Mouse (Mus musculus) liver, postnatal 0 days (tissue): Measurements from ENCODE around the gene Nkx6-2. TPM values are rescaled to one million over a fixed set of nuclear protein-coding genes. Genes with fewer than 3 reads are reported as not detected.

ENCODE experiments used
- ATAC-seq: fragments of 200-750 bp; cut with Nextera tagmentation; 2 replicates; pipeline ENCODE4 v1.8.0; 2017; ENCODE audit warnings: mild to moderate bottlenecking, moderate library complexity
- DNase-seq: peaks from one replicate; pipeline ENCODE4 v3.0.0-alpha.2; 2016
- H3K27ac ChIP-seq: fragments of 300-500 bp; sonication (generic); 2 replicates; pipeline ENCODE4 v1.5.1; 2014; ENCODE audit warnings: antibody characterized with exemption, moderate library complexity, mild to moderate bottlenecking, low read depth
- H3K27me3 ChIP-seq: fragments of 300-500 bp; sonication (generic); 2 replicates; pipeline ENCODE4 v1.6.1; 2014; ENCODE audit warnings: low read length, control low read depth, mixed read lengths; ENCODE audit not compliant: insufficient read depth
- H3K36me3 ChIP-seq: fragments of 300-500 bp; sonication (generic); replicated peaks from 2 replicates; pipeline ENCODE4 v1.6.1; 2014; ENCODE audit warnings: mild to moderate bottlenecking, control low read depth, low read length, moderate library complexity, mixed read lengths; ENCODE audit not compliant: insufficient read depth
- H3K4me1 ChIP-seq: fragments of 300-500 bp; sonication (generic); 2 replicates; pipeline ENCODE4 v1.6.1; 2014; ENCODE audit warnings: antibody characterized with exemption, mild to moderate bottlenecking, control low read depth; ENCODE audit not compliant: insufficient read depth
- H3K4me2 ChIP-seq: fragments of 300-500 bp; sonication (generic); 2 replicates; pipeline ENCODE4 v1.6.1; 2014; ENCODE audit warnings: low read depth, mild to moderate bottlenecking, low read length, moderate library complexity, mixed read lengths
- H3K4me3 ChIP-seq: fragments of 300-500 bp; sonication (generic); 2 replicates; pipeline ENCODE4 v1.5.1; 2014; ENCODE audit warnings: low read depth, low read length
- H3K9ac ChIP-seq: fragments of 300-500 bp; sonication (generic); replicated peaks from 2 replicates; pipeline ENCODE4 v1.6.1; 2014; ENCODE audit warnings: mild to moderate bottlenecking, moderate library complexity
- H3K9me3 ChIP-seq: fragments of 300-500 bp; sonication (generic); 2 replicates; pipeline ENCODE4 v1.6.1; 2016; ENCODE audit warnings: mild to moderate bottlenecking, control low read depth, low read length, mixed read lengths
- CTCF ChIP-seq: sonication (generic); IDR thresholded peaks from 2 replicates; pipeline ENCODE4 v1.5.1; 2016; ENCODE audit warnings: antibody characterized with exemption, low read depth
- EP300 ChIP-seq: IDR thresholded peaks from 2 replicates; pipeline ENCODE4 v1.6.1; 2016; ENCODE audit warnings: antibody characterized with exemption, low read depth, mild to moderate bottlenecking
- WGBS: fragments of 180-500 bp; shearing (Covaris S2); extraction: QIAGEN DNeasy Blood & Tissue Kit; methylation state at CpG from one replicate; pipeline ENCODE4 v1.1.7; 2014; ENCODE audit not compliant: insufficient replicate concordance; 5-methylcytosine and 5-hydroxymethylcytosine counted together
- polyA plus RNA-seq: library from polyadenylated mRNA; unstranded; fragments of >200 nt; fragmentation: Nextera tagmentation; extraction: Ambion mirVana; gene quantifications from 2 replicates; pipeline ENCODE4 v1.2.1, GENCODE M21; 2015

Nkx6-2 gene
- polyA plus RNA-seq, 1 experiment from 2014 or later: not detected

DNA sequence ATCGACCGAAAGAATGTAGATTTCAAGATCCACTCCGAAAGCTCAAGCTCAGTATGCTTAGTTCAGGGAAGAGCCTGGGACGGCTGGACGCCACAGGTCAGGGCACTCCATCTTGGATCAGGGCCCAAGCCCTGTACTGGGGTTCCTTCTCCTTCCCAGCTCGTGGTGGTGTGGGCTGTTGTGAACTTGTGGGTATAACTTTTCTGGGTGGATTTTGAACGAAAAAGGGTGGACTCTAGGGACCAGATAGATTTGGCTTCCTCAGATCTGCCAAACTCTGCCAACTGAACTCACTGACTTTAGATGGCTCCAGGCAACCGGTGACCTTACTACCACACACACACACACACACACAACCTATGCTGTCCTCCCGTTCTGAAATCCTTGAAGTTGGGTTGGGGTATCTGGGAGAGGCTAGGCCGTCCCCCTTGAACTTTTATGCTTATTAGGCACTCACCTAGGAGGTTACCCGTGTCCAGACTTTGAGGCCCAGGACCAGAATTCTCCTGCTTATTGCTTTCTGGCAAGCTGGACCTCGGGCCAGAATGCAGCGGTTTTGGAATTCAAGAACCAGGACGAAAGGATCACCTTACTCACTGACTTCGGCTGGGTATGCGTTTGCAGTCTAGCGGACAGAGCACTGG, 619 bp upstream of the Nkx6-2 start:
- no peaks in the 10 kb centered on the region for H3K9me3 ChIP-seq
- no peaks in the 10 kb centered on the region for H3K36me3 ChIP-seq
- 17% methylated on average over 17 of the region's 17 CpGs for WGBS
- H3K4me1 ChIP-seq: peaks cover 3% of the 10 kb centered on the region
- H3K9ac ChIP-seq: no peak overlapping the region
- ATAC-seq (no peak), DNase-seq (no peak)
- H3K4me3 ChIP-seq: no peak overlapping the region
- H3K27me3 ChIP-seq: peaks cover 90% of the 10 kb centered on the region
- H3K4me2 ChIP-seq: no peak overlapping the region
- H3K27ac ChIP-seq: no peak overlapping the region
- no peak for TF ChIP-seq EP300

DNA sequence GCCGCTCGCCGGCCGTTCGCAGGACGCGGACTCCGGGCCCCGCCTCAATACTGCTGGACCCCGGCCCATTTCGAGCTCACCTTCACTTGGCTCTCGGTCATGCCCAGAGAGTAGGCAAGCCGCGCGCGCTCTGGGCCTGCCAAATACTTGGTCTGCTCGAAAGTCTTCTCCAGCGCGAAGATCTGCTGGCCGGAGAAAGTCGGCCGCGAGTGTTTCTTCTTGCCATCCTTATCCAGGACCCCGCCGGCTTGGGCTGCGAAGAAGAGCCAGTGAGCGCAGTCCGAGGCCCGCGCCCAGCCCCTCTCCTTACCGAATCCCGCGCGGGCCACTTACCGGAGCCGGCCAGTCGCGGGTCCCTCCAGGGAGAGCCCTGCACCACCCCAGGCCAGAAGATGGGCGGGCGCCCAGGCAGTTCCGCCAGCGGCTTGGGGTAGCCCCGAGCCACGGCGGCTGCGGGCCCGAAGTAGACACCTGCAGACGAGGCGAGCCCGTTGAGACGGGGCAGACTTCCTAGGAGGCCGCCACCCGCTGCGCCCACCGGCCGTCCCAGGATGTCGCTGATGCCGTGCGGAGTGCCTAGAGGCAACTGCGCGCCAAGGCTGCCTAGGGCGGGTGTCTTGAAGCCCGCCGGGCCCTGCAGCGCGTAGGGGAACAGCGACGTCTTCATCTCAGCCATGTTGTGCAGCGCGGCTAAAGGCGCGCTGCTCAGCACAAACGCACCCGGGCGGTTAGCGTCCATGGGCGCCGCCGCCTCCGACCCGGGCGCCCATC, 611 bp downstream of the Nkx6-2 start:
- Histone ChIP-seq H3K9ac (no peak overlapping the region), H3K9me3 (no peaks in the 10 kb centered on the region), H3K4me3 (peak overlapping the region; percentile 8; the same call in 1 of the 2 replicates), H3K27me3 (peaks cover 78% of the 10 kb centered on the region), H3K4me2 (peak overlapping the region; percentile 22; the same call in 1 of the 2 replicates), H3K36me3 (no peaks in the 10 kb centered on the region), H3K27ac (no peak overlapping the region), H3K4me1 (peaks cover 3% of the 10 kb centered on the region)
- no peak for ATAC-seq
- no peak for DNase-seq
- no peak for TF ChIP-seq CTCF
- no peak for TF ChIP-seq EP300
- 2% methylated on average over 81 of the region's 82 CpGs for WGBS

DNA sequence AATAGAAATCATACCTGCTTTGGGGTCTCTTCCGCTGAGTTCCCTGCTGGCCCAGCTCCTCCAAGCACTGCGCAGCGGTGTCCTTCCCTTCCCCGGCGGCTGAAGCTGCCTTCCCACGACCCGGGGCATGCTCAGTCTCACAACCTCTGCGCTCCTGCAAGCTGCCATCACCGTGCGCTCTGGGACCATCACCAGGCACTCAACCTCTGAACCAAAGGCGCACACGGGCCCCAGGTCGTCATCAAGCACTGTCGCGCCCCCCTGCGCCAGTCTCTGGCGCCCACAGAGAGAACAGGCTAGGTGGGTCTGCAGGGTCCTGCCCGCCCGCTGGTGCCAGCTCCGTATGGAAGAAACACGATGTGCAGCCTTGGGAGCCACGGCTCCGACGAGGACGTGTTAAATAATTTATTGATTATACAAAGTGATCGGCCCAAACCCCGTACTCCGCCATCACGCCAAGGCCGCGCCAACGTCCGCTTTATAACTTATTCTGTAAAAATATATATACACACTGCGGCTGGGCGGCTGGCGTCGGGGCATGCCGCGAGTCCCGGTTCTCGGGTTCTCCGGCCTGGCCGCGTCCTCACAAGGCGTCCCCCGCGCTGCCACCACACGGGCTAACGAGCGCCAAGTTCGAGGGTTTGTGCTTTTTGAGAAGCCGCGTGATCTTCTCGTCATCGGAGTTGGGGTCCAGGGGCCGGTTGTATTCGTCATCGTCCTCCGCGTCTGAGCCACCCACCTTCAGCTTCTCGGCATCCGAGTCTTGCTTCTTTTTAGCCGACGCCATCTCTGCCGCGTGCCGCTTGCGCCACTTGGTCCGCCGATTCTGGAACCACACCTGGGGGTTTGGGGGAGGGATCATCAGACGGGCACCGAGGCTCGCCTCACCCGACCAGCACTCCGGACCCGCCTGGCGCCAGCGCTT, 1.5 kb downstream of the Nkx6-2 start:
- Histone ChIP-seq H3K4me1 (peaks cover 3% of the 10 kb centered on the region), H3K27ac (no peak overlapping the region), H3K4me2 (no peak overlapping the region), H3K9me3 (no peaks in the 10 kb centered on the region), H3K4me3 (no peak overlapping the region), H3K27me3 (peaks cover 70% of the 10 kb centered on the region), H3K36me3 (0 out of 2 replicates have a peak, but pooled peaks cover 2% of the 10 kb centered on the region), H3K9ac (no peak overlapping the region)
- no peak for DNase-seq
- ATAC-seq: no peak
- 3% methylated on average over 78 of the region's 78 CpGs for WGBS
- TF ChIP-seq EP300 (no peak), CTCF (no peak)

DNA sequence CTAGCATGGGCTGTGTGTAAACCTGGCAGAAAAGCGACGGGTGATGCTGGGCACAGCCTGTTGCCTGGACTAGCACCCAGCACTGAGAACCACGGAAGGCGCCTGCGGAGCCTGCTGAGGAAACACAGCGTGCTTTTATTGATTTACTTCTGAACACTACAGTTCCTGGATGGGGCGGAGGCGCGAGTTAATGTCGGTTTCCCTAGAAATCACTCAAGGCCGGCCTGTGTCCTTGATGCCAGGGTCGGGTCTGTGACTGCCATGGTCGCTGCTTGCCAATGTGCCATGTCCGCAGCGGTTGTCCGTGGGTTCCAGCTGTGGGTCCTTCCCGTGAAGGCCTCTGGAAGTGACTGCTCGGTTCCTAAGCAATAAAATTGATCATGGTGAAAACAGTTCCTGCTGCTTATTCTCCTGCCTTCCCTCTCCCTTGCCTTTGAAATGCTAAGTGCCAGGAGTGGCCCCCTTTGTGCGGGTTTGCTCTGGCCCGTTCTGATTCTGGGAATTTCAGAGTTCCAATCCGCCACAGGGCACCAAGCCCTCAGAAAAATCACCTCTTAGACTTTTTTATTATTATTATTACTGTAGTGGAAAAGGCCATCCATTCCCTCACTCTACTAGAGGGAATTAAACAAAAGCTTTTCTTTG, 3.2 kb downstream of the Nkx6-2 start:
- Histone ChIP-seq H3K27ac (no peak overlapping the region), H3K9ac (no peak overlapping the region), H3K9me3 (no peaks in the 10 kb centered on the region), H3K4me1 (peaks cover 3% of the 10 kb centered on the region), H3K4me3 (no peak overlapping the region), H3K27me3 (peaks cover 52% of the 10 kb centered on the region), H3K4me2 (no peak overlapping the region), H3K36me3 (0 out of 2 replicates have a peak, but pooled peaks cover 10% of the 10 kb centered on the region)
- TF ChIP-seq CTCF (no peak), EP300 (no peak)
- 78% methylated on average over 21 of the region's 21 CpGs for WGBS
- DNase-seq (no peak), ATAC-seq (no peak)

DNA sequence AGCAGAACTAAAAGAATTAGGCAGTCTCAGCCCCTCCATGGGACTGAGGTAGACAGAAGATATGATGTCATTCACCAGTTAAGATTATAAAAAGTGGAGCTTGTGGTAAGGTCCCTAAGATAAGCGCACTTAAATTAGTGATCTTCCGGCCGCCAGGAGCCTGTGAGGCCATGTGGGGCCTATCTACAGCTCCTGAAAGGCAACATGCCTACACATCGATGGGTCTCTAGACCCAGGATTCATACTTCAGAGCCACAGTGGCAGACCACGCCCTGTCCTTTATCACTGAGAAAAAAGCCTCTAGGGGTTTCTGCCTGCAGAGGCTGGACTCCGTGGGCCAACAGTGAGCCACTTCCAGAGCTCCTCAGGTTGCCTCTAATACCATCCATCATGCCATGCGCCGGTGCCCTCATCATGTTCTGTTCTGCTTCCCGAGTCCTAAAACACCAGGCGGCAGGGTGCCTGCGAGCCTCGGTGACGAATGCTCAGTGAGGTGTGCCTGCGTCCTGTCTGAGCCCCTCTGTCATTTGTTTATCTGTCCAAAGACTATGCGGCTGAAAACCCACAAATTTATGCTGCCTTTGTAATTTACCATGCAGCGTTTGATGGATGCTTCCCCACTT, 6.4 kb downstream of the Nkx6-2 start:
- ATAC-seq (no peak), DNase-seq (no peak)
- Histone ChIP-seq H3K9ac (no peak overlapping the region), H3K4me1 (no peaks in the 10 kb centered on the region; the same call in 1 of the 2 replicates), H3K4me3 (no peak overlapping the region), H3K27me3 (peaks cover 20% of the 10 kb centered on the region), H3K4me2 (no peak overlapping the region), H3K27ac (no peak overlapping the region), H3K9me3 (no peaks in the 10 kb centered on the region), H3K36me3 (0 out of 2 replicates have a peak, but pooled peaks cover 10% of the 10 kb centered on the region)
- TF ChIP-seq CTCF (no peak), EP300 (no peak)
- 74% methylated on average over 16 of the region's 16 CpGs for WGBS
